Mouse (Mus musculus): ENCODE measurements at regions not wholly inside any gene's neighbourhood (a gene's known extent, or its start where the extent isn't known, plus 50 kb on each side); places are given as distances from the start of the nearest gene placed in this dataset.

DNA sequence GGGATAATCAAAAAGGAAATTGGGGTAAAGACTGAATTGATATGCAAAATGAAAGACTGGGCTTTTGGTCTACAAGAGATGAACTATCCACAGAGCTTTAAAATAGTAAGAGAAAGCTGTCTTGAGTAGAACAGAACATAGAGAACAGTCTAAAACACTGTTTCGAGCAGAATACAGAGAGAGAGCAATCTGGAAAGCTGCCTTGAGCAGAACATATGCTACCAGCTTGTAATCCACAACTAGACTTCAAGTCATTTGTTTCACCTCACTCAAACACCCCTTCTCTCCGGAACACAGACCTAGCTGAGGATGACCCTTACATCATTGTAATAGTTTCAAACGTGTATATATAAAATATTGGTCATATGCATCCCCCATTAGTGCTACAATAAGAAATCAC lies 538.7 kb downstream of the Galc start:
- TF ChIP-seq GATA1 (IDR thresholded peaks at IDR 0.05; ENCODE audit: borderline replicate concordance, low read length) (no peak), FLI1 (IDR thresholded peaks at IDR 0.05; ENCODE audit: low read length) (no peak)
